Mouse (Mus musculus) spleen, postnatal 10 days (tissue): Measurements from ENCODE around the gene 1700025C18Rik.

Experiments used
- DNase-seq, 2 experiments: peaks; one replicate each; pipeline ENCODE4 v3.0.0; 2021 to 2022; ENCODE audit warnings: low spot score in 2 of 2

Gene 1700025C18Rik

DNA sequence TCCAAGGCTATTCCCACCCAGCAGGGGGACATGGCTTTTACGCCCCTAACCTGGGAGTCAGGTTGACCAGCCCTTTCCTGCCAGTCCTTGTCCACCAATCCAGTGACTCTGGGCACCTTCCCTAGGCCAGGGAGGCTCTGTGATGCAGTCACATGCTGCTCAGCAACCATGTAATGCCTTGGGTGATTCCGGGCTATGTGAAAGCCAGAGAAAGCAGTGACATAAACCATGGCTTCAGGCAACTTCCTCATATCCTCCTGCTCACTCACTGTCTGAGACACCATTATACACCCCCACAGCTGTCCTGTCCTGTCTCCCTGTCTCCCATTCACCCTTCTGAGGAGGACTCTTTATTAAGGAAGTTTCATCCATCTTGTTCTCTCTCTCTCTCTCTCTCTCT is at the start of gene 1700025C18Rik:
Gene 1700025C18Rik (minus strand): TSS at position 101 of the 400 bp plus-strand sequence.
- DNase-seq, result no peak

DNA sequence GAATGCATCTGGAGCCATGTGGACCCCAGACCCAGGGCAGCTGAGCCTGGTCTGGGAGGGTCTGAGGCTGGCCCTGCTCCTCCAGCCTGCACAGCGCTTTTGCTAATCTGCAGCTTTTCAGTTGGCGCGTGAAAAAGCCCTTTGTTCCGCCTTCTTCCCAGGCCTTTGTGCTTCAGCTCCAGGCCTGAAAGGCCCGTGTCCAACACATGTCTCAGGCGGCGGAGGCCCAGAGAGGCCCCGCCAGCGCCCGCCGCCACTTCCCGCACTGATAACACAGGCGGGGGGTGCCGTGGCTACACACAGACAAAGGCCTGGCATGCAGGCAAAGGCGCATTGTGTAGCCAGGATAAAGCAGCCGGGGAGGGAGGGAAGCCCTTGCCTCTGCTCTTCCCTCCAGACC is 45.5 kb upstream of the 1700025C18Rik start:
- DNase-seq, result no peak

DNA sequence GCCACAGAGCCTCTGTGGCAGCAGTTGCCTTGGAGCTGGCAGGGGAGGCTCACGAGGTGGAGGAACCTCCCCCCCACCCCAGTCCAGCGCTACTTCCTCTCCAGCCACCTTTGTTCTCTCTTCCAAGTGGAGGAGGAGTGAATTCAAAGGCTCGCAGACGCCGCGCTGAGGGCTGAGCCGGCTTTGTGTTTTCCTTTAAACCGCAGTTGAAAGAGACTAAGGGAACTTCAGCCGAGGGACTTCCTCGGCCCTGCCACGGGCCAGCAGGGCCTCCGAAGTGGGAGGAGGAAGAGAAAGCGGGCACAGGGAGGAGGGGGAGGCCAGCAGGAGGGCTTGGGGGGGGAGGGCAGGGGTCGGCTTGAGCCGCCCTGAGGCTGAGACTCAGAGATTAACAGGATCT is 43.0 kb upstream of the 1700025C18Rik start:
- no peak for DNase-seq

DNA sequence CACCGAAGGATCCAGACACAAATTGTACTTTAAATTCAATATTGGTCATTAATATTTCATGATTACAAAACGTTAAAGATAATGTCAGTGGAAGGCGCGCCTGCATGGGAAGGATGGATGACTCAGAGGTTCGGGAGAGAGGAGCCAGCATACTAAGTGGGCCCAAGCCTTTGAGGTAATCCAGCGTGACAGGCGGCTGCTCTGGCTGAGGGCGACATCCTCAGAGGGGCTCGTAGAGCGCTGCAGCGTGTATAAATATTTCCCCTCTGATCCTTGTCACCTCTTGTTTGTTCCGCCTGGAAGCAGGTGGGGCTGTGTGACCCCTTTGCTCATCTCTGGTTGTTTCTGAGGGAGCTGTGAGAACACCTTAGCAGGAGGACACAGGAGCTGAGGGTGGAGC is 40.9 kb upstream of the 1700025C18Rik start:
- DNase-seq, result no peak

DNA sequence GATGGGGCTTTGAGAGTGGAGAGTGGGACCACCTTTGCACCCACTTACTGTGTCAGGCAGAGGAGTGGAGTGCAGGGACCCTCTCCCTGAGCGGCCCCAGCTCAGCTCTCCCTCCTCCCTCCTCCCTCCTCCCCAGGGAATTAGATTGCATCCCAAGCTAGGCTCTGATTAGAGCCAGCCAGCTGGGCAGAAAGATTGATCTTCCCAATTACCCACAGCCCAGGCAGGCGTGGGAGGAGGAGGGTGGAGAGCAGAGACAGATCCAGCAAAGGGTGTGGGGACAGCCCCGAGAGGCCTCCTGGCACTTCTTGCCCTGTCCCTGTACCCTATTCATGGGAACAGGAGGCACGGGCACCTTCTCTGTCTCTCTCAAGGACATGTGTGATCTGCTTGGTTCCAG is 38.6 kb upstream of the 1700025C18Rik start:
- no peak for DNase-seq

DNA sequence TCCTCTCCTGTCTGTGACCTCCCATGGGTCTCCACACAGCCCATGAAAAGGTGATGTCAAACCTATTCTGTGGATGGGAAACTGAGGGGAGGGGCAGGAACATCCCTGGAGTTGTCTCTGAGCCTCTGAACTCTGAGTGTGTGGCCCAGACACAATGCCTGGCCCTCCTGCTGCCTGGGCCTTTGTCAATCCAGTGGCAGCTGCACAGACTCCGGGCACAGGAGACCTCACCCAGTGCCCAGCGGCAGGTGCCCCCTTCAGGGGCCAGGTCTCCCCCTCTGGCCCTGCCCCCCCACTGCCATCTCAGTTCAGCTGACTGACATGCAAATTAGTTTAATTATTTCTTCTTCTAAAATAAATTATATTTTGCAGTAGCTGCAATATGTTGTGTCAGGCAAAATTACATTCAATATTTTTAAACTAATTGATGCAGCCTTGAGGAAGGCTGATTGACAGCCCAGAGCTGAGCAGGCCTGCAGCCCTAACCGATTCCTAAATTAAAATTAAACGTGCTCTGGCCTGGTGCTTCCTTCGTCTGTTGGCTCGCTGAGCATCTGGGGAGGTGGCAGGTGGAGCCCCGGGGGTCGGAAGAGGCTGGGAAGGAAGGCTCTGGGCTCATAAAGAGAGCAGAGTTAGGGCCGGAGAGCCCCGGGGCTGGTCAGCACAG is 36.5 kb upstream of the 1700025C18Rik start:
- DNase-seq, result no peak

DNA sequence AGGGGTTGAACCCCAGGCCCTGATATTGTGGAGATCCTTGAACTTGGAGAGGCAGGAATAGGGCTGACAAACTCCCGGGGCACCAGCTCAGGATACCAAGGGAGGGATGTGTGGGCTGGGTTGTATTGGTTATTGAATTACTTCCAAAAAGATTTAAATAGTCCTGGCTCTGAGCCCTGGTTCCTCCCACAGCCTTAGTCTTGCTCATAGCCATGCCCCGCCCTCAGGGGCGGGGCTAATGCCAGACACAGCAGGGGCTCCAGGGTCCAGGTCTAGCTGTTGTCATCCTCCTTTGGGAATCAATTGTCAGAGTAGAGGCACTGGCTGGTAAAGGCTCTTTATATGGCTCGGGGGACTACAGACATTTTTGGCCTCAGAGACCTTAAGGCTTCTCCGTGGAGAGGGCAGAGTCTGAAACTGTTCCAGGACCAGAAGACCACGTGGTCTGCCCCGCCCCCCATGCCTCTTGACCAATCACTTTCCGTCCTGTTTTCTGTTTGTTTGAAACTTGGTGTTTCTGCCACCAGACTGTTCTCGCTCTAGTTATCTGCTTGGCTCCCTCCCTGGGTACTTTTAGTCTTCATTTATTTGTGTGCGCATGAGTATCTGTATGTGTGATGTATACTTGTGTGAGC is 30.8 kb upstream of the 1700025C18Rik start:
- no peak for DNase-seq

DNA sequence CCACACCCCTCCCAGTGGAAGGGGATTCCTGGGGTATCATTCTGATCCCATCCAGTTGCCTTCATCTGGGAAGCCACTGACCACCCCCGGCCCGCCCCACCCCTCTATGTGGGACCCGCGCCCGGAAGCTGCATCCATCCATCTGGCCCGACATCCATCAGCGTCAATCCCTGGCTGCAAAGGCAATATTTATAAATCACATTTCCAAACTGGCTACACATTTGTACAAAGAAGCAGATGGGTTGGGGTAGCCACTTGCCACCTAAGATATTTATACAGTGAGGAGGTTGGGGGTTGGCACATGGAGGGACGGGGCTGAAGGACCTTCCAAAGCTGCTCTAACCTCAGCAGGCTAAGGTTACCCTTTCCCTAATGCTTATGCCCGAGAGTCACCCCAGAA is 30.2 kb upstream of the 1700025C18Rik start:
- DNase-seq, result no peak

DNA sequence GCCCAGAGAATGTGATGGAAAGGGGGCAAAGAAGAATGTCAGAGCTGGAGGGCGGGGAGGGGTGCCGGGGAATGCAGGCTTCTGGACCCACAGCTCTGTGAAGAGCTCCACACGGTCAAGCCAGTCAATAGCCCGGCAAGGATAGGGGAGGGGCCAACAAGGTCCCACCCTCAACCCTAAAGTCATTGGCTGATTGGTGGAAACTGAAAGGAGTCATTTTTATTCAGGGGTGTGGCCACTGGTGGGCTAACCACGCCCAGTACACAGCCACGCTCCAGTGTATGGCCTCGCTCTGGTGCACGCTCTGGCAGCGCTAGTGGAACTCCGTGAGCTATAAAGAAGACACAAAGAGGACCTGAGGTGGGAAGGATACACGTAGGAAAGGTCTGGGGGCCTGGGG is 23.2 kb upstream of the 1700025C18Rik start:
- DNase-seq, result no peak

DNA sequence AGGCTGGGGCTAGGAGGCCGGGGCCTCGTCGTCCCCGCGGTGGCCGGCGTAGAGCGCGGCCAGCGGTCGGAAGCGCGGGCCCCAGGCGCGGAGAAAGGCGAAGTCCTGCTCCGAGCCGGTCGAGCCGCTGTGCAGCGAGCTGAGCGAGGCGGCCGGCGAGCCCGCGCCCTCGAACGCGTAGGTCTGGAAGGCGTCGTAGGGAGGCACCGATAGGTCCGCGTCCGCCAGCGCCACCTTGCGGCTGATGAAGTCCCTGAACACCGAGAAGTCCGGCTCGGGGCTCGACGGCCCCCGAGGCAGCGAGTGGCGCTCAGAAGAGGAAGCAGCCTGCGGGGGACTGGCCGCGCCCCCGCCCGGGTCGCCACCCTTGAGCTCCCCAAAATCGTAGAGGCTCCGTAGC is 21.6 kb upstream of the 1700025C18Rik start:
- DNase-seq, result peak; percentile 66 to 89

DNA sequence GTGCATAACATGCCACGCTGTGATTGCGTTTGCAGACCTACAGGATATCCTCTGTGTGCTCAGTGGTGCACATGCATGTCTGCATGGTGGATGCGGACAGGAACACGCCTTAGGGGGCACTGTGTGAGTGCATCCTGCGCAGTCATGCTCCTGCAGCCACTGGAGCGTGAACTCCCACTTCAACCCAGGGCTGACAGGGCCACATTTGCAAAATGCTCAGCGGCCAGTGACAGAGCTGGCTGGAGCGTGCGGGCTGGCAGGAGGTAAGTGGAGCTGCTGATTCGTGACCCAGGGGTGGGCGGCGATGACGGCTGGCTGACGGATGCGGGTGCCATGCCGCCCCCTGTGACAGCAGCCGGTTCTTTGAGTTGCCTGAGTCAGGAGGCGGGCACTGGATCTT is 16.0 kb upstream of the 1700025C18Rik start:
- no peak for DNase-seq

DNA sequence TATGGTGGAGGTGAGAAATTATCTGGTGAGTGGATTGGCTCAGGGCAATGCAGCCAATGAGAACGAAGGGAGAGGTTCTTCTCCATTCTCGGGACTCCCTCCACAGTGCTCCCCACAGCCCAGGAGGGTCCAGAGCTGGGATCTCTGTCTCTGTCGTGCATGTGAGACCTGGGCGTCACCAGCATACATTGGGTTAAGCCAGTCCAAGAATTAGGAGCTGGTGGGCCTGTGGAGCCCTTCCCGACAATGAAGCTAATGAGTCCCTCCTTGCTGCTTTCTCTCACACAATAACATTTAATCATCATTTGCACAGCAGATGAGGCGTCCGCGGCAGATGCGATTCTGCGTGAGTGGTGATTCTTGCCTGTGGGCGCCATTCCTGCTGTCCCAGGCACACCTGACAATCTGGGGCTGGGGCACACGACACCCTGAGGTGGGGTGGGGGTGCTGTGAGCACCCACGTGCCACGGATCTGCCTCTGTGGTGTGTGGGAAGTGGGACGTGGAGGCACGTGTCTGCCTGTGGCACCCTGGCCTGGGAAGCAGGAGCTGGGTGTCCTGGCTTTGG is 15.0 kb upstream of the 1700025C18Rik start:
- no peak for DNase-seq

DNA sequence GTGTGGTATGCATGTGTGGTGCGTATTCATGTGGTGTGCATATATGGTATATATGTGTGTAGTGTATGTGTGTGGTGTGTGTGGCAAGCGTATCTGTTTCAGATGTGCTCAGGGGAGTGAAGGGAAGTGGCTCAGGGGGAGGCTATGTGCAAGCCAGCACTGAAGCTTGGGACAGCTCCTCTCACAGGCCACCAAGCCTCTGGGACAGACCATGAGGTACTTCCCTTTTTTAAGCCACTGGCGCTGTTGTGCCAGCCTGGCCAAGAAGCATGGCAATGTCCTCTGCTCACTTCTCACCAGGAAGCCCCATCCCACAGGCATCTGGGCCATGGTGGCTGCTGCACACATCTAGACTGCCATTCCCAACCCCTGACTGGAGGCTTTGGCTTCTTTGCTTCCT is 12.4 kb upstream of the 1700025C18Rik start:
- DNase-seq, result no peak

DNA sequence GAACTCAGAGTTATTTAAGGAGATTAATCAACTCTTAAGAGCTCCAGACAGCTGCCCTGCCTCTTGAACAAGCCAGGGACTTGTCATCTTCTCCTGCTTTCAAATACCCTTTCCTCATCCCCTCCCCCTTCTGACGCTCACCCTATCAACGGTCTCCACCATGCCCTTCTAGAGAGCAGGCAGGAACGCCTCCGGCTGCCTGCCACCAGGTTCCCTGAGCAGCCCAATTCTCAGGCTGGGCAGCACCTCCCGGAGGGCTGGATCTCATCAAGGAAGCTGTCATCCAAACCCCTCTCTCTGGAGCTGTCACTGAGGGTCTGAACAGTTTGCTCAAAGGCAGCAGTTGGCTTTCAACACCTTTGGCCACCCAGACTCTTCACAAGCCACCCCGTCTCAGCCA is 10.2 kb upstream of the 1700025C18Rik start:
- DNase-seq, result no peak

DNA sequence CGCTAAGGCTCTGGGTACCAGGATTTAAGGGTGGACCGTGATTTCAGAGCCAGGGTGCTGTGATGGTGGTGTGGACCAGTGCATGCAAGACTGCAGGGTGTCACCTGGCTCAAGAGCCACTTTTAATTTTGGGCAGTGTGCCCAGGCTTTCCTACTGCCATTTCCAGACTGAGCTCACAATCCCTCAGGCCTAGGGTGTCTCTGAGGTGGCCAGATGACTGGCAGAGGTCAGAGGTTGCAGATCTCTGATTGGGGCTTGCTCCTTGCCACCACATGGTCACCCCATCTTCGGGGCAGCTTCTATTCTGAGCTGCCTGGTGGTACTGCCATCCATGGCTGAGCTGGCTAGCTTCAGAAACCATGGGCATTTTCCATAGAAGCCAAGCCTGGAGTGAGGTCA is 8.3 kb upstream of the 1700025C18Rik start:
- no peak for DNase-seq

DNA sequence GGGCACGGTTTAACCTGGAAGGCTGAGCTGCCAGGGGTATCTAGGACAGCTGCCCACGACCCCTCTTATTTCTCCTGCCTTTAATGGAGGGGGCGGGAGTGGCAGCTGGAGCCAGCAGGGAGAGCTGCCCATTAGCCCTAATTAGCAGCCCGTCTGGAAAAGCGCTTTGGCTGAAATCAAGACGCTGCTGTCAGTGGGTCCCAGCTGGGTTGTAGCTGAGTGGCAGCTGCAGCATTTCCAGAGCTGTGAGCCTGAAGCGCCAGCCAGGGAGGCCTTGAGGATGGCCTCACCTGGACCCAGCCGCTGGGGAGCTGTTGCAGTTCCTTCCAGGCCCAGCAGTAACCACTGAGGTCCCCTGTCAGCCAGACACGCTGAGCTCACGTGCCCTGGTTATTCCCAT is 5.8 kb upstream of the 1700025C18Rik start:
- no peak for DNase-seq

DNA sequence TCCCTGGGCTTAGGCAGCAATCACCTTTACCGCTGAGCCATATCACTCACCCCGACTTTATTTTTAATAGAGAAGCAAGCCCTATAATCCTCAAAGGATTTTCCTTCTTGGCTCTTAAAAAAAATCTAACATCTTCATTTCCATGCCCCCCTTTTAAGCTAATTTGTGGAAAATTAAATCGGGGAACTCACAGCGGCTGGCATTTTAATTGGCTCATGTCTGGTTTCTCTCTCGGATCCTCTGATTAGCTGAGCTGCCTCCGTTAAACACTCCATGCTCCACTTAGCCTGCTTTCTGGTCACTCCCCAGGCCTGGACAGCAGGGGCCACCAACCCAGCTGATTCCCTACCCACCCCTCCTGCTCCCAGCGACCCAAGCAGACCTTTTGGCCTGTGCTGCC is 1.8 kb upstream of the 1700025C18Rik start:
- no peak for DNase-seq

DNA sequence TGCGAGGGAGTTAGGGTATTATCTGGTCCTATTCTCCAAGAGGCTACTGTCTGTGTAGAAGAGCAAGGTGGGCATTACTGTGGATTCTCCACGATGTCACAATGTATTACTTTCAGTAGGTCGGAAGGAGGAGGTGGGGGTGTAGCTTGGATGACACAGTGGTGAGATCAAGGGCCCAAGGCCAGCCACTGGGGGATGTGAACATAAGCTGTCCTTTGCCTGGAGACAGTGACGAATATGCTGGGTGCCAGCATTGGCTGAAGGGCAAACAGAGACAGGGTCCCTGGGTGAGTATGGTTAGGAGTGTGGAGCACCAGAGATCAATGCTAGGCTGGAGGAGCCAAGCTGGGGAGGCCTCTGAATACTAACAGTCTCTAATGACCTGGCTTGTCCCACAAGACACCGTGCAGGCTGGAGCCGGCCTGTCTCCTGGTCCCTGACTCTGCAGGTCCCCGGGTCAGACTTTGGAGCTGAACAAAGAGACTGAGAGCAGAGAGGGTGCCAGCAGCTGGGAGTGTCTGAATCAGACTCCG is 949 bp upstream of the 1700025C18Rik start:
- no peak for DNase-seq

DNA sequence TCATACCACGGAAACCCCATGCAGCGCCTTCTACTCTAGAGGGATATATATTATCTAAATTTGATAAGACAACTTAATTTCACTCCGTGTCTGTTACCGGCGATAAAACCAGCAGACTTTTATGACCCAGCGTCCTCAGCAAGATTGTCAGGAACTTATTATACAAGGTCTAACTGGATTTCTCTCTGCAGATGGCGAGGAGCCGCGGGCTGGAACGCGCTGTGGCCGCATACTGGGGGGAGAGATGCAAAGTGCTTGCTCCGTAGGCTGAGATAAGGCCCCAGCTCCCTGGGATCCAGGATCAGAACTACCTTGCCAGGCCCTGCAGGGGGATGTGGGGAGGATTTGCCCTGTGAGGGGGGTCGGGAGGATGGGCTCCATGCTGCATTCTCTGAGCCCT is 1.1 kb downstream of the 1700025C18Rik start:
- no peak for DNase-seq

DNA sequence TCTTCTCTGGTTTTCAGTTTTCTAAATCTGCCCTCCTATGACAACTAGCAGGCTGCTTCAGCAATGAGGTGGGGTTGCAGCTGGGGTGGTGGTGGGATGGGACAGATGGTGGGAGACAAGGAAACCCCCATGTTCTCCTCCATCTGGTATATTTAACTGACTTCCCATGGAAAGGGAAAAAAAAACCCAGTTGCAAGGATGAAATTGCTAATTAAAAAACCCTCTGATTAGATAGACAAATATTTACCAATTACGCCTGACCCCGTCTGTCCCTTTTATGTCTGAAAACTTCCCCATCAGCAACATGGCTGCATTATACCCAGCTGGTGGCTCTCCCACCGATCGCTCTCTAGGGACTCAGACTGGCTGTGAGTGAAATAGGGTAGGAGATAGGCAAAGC is 3.9 kb downstream of the 1700025C18Rik start:
- no peak for DNase-seq

DNA sequence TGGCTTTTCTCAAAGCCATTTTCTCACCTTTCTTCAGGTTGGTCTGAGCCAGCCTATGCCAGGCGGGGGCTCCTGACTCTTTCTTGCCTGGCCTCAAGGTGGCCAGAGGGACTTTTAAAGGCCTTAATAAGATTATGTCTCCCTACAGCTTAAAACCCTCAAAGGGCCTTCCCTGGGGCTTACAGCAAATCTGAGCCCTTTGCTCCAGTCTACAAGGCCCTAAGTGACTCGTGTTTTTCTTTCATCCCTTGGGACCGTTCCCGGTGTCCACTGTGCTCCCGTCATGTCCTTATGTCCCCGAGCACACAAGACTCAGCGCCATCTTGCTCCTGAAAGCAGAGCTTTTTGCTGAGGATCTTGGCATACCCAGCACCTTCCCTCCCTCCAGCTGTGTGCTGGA is 9.3 kb downstream of the 1700025C18Rik start:
- no peak for DNase-seq

DNA sequence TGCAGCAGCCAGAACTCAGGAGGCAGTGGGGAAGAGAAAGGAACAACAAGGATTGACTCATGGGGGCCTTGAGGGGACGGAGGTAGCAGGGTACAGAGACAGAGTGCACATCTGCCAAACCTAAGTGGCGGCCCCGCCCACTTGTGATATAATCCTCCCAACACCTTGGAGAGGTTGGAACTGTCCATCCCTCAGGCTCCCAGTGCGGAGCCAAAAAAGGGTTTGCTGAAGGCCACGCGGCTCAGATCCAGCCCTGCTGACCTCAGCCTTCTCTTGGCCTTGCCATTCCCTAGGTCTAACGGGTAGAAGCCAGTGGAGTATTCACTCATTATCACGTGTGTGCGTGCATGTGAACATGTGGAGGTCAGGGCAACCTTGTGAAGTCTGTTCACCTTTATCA is 9.9 kb downstream of the 1700025C18Rik start:
- DNase-seq, result no peak

DNA sequence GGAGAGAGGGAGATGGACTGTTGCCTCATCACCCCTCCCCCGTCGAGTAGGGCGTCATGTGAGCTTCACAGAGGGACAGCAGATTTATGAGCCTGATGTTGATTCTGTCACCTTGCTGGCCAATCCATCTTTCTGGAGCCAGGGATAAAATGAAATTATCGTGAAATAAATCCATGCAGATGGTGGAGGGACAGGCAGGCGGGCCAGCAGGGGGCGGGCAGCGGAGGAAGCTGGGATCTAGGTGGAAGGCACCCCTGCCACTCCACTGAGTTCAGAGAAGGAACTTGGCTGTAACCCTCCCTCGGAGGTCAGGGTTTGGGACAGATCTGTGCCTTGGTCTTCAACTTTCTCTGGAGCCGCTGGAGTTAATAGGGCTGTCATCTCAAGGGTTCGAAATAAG is 11.9 kb downstream of the 1700025C18Rik start:
- no peak for DNase-seq
